Mouse (Mus musculus): ENCODE results near the gene Cwc27.
A peak's percentile ranks its signal among the peaks of the same experiment; 100 is the strongest.

The Cwc27 gene

DNA sequence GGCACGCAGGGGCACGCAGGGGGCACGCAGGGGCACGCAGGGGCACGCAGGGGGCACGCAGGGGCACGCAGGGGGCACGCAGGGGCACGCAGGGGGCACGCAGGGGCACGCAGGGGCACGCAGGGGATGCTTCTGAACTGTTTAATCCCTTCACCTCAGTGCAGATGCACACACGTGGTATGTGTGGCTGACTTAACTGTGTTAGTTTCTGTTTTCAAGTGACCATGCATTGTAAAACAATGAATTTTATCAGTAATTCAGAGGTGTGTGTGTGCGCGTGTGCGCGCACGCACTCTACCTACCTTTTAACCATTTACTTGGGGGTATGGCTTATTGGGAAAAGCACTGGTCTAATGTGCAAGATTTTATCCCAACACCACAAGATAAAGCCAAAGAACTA, 208.4 kb downstream of the Cwc27 start:
- DNase-seq: no peak

DNA sequence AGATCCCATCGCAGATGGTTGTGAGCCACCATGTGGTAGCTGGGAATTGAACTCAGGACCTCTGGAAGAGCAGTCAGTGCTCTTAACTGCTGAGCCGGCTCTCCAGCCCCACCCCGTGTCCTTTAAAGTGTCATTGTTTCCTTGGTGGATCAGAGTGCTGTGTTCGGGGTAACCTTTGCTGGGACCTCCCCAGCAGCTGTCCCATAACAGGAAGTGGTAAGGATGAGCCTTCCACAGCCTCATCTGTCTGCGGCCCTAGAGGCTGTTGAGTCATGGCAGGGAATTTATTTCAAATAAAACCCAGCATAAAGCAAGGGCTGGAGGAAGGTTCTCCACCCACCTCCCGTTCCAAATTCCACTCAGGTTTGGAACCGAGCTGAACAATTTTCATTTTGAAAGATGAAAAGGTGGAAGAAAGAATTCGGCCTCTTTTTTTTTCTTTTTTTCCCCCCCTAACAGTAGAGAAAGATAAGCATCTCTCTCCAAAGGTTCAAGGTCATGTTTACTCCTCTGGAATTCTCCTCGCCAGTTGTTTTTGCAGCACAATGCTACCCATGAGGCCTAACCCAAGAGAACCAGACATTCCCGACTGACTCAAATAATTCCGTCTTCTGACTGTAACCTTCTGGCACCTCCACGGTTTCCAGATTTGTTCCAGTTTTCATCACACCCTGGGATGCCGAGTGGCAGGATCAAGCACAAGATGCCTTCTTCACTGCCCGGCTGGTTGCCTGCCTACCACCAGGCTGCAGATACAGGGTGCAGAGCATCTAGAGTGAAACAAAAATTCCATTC, 210.0 kb downstream of the Cwc27 start:
- DNase-seq: no peak

DNA sequence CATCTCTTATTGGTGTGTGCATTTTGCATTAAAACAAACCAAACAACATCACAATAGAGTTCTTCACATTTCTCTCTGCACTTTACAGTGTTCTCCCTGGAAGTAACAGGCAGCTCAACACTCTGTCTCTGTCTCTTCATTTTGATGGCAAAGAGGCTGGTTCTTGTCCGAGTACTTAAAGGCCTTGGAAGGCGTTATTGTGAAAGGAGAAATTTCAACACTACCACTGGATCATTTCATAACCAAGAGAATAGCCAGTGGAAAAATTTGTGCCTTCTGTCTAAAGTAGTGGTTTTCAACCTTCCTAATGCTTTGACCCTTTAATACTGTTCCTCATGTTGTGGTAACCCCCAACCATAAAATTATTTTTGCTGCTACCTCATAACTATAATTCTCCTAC, 211.8 kb downstream of the Cwc27 start:
- DNase-seq: no peak

DNA sequence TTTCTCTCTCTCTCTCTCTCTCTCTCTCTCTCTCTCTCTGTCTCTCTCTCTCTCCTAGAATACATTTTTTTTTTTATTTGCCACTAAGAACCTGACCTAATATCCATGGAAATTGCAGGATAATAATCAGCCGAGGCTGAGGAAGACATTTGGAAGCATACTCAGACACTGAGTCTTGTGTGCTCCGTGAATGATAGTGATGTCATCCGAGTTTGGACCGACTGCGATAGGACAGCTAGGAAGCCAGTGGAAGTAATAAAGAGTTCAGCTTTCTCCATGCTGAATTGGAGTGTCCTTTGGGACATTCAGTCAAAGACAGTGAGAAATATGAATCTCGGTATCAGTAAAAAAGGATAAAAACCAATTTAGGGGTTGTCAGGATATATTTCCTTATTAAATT, 214.7 kb downstream of the Cwc27 start:
- DNase-seq: no peak

DNA sequence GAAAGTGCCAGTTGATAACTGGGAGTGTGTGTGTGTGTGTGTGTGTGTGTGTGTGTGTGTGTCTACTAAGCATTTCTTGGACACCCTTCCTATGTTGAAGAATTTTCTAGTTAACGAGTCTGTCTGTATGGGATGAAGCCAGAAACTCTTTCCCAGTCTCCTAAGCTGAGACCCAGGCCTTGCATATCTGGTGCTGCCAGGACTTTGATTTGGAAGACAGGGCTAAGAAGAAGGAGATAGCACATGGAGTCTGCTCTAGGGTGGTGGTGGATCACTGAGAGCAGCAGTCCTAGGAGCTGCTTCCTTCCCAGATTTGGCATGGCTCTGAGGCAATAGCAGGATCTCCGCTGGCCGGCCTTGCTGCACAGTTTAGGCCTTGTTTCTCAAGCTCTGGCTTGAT, 215.2 kb downstream of the Cwc27 start:
- no peak for DNase-seq

DNA sequence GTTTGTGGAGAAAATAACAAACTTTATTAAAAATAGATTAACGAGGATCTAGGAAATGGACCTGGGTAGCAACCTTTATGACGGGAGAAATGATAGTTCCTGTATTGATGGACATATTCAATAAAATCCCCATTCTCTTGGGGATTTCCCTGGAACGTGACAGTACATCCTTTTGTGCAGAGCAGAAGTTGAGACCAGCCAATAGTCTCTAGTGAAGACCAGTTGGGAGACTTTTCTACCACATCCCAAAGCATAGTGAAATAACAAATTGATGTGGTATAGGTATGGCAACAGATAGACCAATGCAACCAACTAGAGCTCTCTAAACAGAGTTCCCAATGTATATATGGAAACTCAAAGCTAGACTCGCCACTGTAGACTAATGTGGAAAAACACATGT, 220.7 kb downstream of the Cwc27 start:
- no peak for DNase-seq

DNA sequence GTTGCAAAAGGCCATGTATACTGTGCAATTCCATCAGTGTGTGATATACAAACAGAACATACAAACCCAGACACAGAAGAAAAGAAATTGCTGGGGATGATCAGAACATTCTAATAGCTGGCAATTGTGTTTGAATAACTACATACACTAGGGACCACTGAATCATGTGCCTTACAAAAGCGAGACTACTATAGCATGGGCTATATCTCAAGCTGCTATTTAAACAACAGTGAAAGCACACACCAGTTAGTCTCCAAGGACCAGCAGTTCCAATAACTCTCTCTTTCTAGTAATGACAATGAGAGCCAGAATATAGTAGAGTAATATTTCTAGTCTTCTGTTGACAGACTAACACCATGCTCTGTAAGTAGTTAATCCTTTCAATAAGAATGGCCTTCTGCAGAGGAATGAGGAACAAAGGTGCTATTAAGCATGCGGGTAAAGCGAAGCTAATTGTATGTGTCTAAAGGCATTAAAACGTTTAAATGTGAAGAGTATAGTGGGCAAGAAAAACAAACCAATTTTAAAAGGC, 222.1 kb downstream of the Cwc27 start:
- DNase-seq: no peak

DNA sequence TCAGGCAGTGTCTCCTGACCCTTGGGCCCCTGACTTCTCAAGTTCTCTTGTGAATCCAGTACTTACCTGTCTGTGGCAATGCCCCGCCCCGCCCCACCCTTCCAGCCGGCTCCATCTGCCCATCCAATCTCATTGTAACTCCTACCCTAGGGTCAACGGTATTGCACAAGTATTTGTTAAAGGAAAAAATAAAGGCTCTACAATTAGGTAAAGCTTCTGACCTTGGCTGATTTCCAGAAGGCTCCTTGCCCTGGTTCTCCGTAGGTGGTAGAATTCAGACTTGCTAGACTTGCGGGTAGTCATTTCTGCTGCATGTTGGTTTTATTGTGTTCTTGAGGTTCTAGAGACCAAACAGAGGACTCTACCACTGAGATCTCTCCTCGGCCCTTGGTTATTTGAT, 226.0 kb downstream of the Cwc27 start:
- DNase-seq: no peak

DNA sequence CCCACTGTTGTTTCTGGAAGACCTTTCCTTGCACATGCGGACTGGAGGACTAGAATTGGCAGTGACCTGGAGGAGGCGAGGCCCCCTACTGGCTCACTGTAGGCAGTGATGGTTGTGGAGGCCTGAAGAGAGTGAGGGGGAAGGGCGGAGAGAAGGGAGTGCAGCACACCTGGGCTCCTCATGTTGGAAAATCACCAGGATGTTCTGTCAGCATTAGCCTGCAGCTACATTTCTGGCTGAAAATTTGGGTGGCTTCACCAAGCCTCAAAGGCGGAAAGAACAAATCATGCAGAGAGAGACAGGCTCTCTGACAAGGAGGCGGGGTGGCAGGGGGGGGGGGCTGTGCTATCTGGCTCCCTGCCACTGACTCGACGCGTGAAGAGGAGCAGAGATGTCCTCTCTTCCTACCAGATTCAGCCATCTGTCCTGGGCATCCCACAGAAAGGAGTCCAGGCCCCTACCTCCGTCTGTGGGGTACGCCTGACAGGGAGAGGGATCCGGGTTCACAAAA, 226.8 kb downstream of the Cwc27 start:
- peak; percentile 29 for DNase-seq

DNA sequence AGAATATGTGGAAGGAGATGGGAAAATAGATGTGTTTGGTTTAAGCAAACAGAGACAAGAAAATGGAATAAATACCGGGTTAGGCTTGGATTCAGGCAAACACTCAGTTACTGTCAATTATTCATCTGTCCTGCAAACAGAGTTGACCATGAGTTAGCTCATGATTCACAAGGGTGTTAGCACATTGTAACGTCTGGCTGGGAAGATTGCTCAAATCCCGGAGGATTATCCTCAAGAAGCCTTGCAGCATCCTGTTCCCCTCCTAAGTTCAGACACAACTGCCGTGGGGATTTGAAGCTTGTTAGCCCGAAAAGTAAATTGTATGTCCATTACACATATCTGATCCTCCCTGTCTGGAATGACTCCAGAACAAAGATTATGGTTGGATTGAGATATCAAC, 228.6 kb downstream of the Cwc27 start:
- no peak for DNase-seq
